Mouse (Mus musculus): ENCODE measurements around the gene Cpne2. TPM values are rescaled to one million over a fixed set of nuclear protein-coding genes. Genes with fewer than 3 reads are reported as not detected.

Gene Cpne2
- polyA plus RNA-seq, 1 experiment from 2014 or later = 10.2 TPM

GRCm38 (mm10) chr8:94540889-94541795 is 8.4 kb downstream of the Cpne2 start:
- no peaks in the 10 kb centered on the region for H3K4me1 ChIP-seq (replicated peaks; ENCODE audit: control insufficient read depth, insufficient read depth, low read length)
- H3K9ac ChIP-seq (ENCODE audit: low read length) = no peak overlapping the region
- DNase-seq (ENCODE audit: low spot score) = no peak
- H3K27me3 ChIP-seq (replicated peaks; ENCODE audit: control insufficient read depth, insufficient read depth, low read length) = no peaks in the 10 kb centered on the region
- no peaks in the 10 kb centered on the region for H3K36me3 ChIP-seq (ENCODE audit: control insufficient read depth, insufficient read depth, low read length)
- H3K4me2 ChIP-seq (ENCODE audit: low read length) = no peak overlapping the region
- no peak overlapping the region for H3K4me3 ChIP-seq (ENCODE audit: low read depth, low read length)
- ATAC-seq (replicated peaks; ENCODE audit: low FRiP score, low TSS enrichment, low read depth) = no peak
- H3K9me3 ChIP-seq (ENCODE audit: control insufficient read depth, low read length) = no peaks in the 10 kb centered on the region
- WGBS = 64% methylated on average over 18 of the region's 18 CpGs
- H3K27ac ChIP-seq (ENCODE audit: low read depth) = no peak overlapping the region

- ATAC-seq (replicated peaks; ENCODE audit: low FRiP score, low TSS enrichment, low read depth) (no peak), DNase-seq (ENCODE audit: low spot score) (no peak)
- H3K27me3 ChIP-seq (replicated peaks; ENCODE audit: control insufficient read depth, insufficient read depth, low read length) = no peaks in the 10 kb centered on the region
- no peaks in the 10 kb centered on the region for H3K9me3 ChIP-seq (ENCODE audit: control insufficient read depth, low read length)
- 45% methylated on average over 8 of the region's 8 CpGs for WGBS
- H3K36me3 ChIP-seq (ENCODE audit: control insufficient read depth, insufficient read depth, low read length) = no peaks in the 10 kb centered on the region
- H3K27ac ChIP-seq (ENCODE audit: low read depth) = no peak overlapping the region
- no peaks in the 10 kb centered on the region for H3K4me1 ChIP-seq (replicated peaks; ENCODE audit: control insufficient read depth, insufficient read depth, low read length)
- H3K4me3 ChIP-seq (ENCODE audit: low read depth, low read length) = no peak overlapping the region
- H3K9ac ChIP-seq (ENCODE audit: low read length) = no peak overlapping the region
- H3K4me2 ChIP-seq (ENCODE audit: low read length) = no peak overlapping the region
Observed at GRCm38 (mm10) chr8:94543981-94544380, 11.2 kb downstream of the Cpne2 start.

GRCm38 (mm10) chr8:94549041-94549440 is 16.3 kb downstream of the Cpne2 start:
- H3K9ac ChIP-seq (ENCODE audit: low read length) = no peak overlapping the region
- no peak overlapping the region for H3K27ac ChIP-seq (ENCODE audit: low read depth)
- no peaks in the 10 kb centered on the region for H3K36me3 ChIP-seq (ENCODE audit: control insufficient read depth, insufficient read depth, low read length)
- no peaks in the 10 kb centered on the region for H3K4me1 ChIP-seq (replicated peaks; ENCODE audit: control insufficient read depth, insufficient read depth, low read length)
- 84% methylated on average over 5 of the region's 5 CpGs for WGBS
- H3K27me3 ChIP-seq (replicated peaks; ENCODE audit: control insufficient read depth, insufficient read depth, low read length) = no peaks in the 10 kb centered on the region
- DNase-seq (ENCODE audit: low spot score) = no peak
- ATAC-seq (replicated peaks; ENCODE audit: low FRiP score, low TSS enrichment, low read depth) = no peak
- no peak overlapping the region for H3K4me2 ChIP-seq (ENCODE audit: low read length)
- H3K9me3 ChIP-seq (ENCODE audit: control insufficient read depth, low read length) = no peaks in the 10 kb centered on the region
- H3K4me3 ChIP-seq (ENCODE audit: low read depth, low read length) = no peak overlapping the region

GRCm38 (mm10) chr8:94549482-94549881 is 16.7 kb downstream of the Cpne2 start:
- Histone ChIP-seq H3K27me3 (replicated peaks; ENCODE audit: control insufficient read depth, insufficient read depth, low read length) (no peaks in the 10 kb centered on the region), H3K4me2 (ENCODE audit: low read length) (no peak overlapping the region), H3K36me3 (ENCODE audit: control insufficient read depth, insufficient read depth, low read length) (no peaks in the 10 kb centered on the region), H3K4me1 (replicated peaks; ENCODE audit: control insufficient read depth, insufficient read depth, low read length) (no peaks in the 10 kb centered on the region), H3K4me3 (ENCODE audit: low read depth, low read length) (no peak overlapping the region), H3K27ac (ENCODE audit: low read depth) (no peak overlapping the region), H3K9ac (ENCODE audit: low read length) (no peak overlapping the region), H3K9me3 (ENCODE audit: control insufficient read depth, low read length) (no peaks in the 10 kb centered on the region)
- no peak for DNase-seq (ENCODE audit: low spot score)
- 64% methylated on average over 5 of the region's 5 CpGs for WGBS
- ATAC-seq (replicated peaks; ENCODE audit: low FRiP score, low TSS enrichment, low read depth) = no peak

GRCm38 (mm10) chr8:94549998-94550397 is 17.2 kb downstream of the Cpne2 start:
- H3K36me3 ChIP-seq (ENCODE audit: control insufficient read depth, insufficient read depth, low read length) = no peaks in the 10 kb centered on the region
- H3K4me1 ChIP-seq (replicated peaks; ENCODE audit: control insufficient read depth, insufficient read depth, low read length) = no peaks in the 10 kb centered on the region
- ATAC-seq (replicated peaks; ENCODE audit: low FRiP score, low TSS enrichment, low read depth) = no peak
- no peak overlapping the region for H3K9ac ChIP-seq (ENCODE audit: low read length)
- DNase-seq (ENCODE audit: low spot score) = no peak
- no peaks in the 10 kb centered on the region for H3K9me3 ChIP-seq (ENCODE audit: control insufficient read depth, low read length)
- no peak overlapping the region for H3K4me3 ChIP-seq (ENCODE audit: low read depth, low read length)
- WGBS = 74% methylated on average over 5 of the region's 5 CpGs
- no peak overlapping the region for H3K4me2 ChIP-seq (ENCODE audit: low read length)
- no peak overlapping the region for H3K27ac ChIP-seq (ENCODE audit: low read depth)
- H3K27me3 ChIP-seq (replicated peaks; ENCODE audit: control insufficient read depth, insufficient read depth, low read length) = no peaks in the 10 kb centered on the region

- WGBS = 57% methylated on average over 17 of the region's 17 CpGs
Observed at GRCm38 (mm10) chr8:94551471-94552422, 19.0 kb downstream of the Cpne2 start.

GRCm38 (mm10) chr8:94552696-94553095 is 19.9 kb downstream of the Cpne2 start:
- DNase-seq (ENCODE audit: low spot score) (no peak), ATAC-seq (replicated peaks; ENCODE audit: low FRiP score, low TSS enrichment, low read depth) (no peak)
- WGBS = 74% methylated on average over 2 of the region's 2 CpGs
- no peaks in the 10 kb centered on the region for H3K36me3 ChIP-seq (ENCODE audit: control insufficient read depth, insufficient read depth, low read length)
- no peak overlapping the region for H3K4me2 ChIP-seq (ENCODE audit: low read length)
- no peaks in the 10 kb centered on the region for H3K27me3 ChIP-seq (replicated peaks; ENCODE audit: control insufficient read depth, insufficient read depth, low read length)
- no peak overlapping the region for H3K27ac ChIP-seq (ENCODE audit: low read depth)
- H3K4me1 ChIP-seq (replicated peaks; ENCODE audit: control insufficient read depth, insufficient read depth, low read length) = no peaks in the 10 kb centered on the region
- no peak overlapping the region for H3K9ac ChIP-seq (ENCODE audit: low read length)
- H3K4me3 ChIP-seq (ENCODE audit: low read depth, low read length) = no peak overlapping the region
- no peaks in the 10 kb centered on the region for H3K9me3 ChIP-seq (ENCODE audit: control insufficient read depth, low read length)

More at GRCm38 (mm10) chr8:94551471-94552422, 19.0 kb downstream of the Cpne2 start:
- Histone ChIP-seq H3K27me3 (replicated peaks; ENCODE audit: control insufficient read depth, insufficient read depth, low read length) (no peaks in the 10 kb centered on the region), H3K4me1 (replicated peaks; ENCODE audit: control insufficient read depth, insufficient read depth, low read length) (no peaks in the 10 kb centered on the region), H3K9me3 (ENCODE audit: control insufficient read depth, low read length) (no peaks in the 10 kb centered on the region), H3K27ac (ENCODE audit: low read depth) (no peak overlapping the region), H3K36me3 (ENCODE audit: control insufficient read depth, insufficient read depth, low read length) (no peaks in the 10 kb centered on the region), H3K9ac (ENCODE audit: low read length) (no peak overlapping the region), H3K4me2 (ENCODE audit: low read length) (no peak overlapping the region), H3K4me3 (ENCODE audit: low read depth, low read length) (no peak overlapping the region)
- 0 out of 2 replicates have a peak, but pooled peaks have one; percentile 25 for ATAC-seq (replicated peaks; ENCODE audit: low FRiP score, low TSS enrichment, low read depth)
- no peak for DNase-seq (ENCODE audit: low spot score)

GRCm38 (mm10) chr8:94557281-94557680 is 24.5 kb downstream of the Cpne2 start:
- Histone ChIP-seq H3K36me3 (ENCODE audit: control insufficient read depth, insufficient read depth, low read length) (no peaks in the 10 kb centered on the region), H3K4me3 (ENCODE audit: low read depth, low read length) (no peak overlapping the region), H3K4me2 (ENCODE audit: low read length) (no peak overlapping the region), H3K27me3 (replicated peaks; ENCODE audit: control insufficient read depth, insufficient read depth, low read length) (no peaks in the 10 kb centered on the region), H3K27ac (ENCODE audit: low read depth) (no peak overlapping the region), H3K9ac (ENCODE audit: low read length) (no peak overlapping the region), H3K4me1 (replicated peaks; ENCODE audit: control insufficient read depth, insufficient read depth, low read length) (no peaks in the 10 kb centered on the region), H3K9me3 (ENCODE audit: control insufficient read depth, low read length) (no peaks in the 10 kb centered on the region)
- 46% methylated on average over 3 of the region's 3 CpGs for WGBS
- ATAC-seq (replicated peaks; ENCODE audit: low FRiP score, low TSS enrichment, low read depth) (no peak), DNase-seq (ENCODE audit: low spot score) (no peak)
